Mouse (Mus musculus) C2C12 (cell line): ENCODE measurements around the gene Gja8.

ENCODE experiments used
- CTCF ChIP-seq: IDR thresholded peaks from one replicate; pipeline ENCODE4 v1.5.1; 2011; ENCODE audit not compliant: control insufficient read depth, insufficient read depth, insufficient read length
- MYOD1 ChIP-seq: IDR thresholded peaks from one replicate; pipeline ENCODE4 v1.6.1; 2011; ENCODE audit warnings: low read depth; ENCODE audit not compliant: control insufficient read depth, insufficient read length
- MYOG ChIP-seq: IDR thresholded peaks from one replicate; pipeline ENCODE4 v1.6.1; 2011; ENCODE audit not compliant: control insufficient read depth, insufficient read length; ENCODE audit errors: extremely low read depth
- USF1 ChIP-seq: IDR thresholded peaks from one replicate; pipeline ENCODE4 v1.6.1; 2011; ENCODE audit warnings: low read depth, mild to moderate bottlenecking, control low read depth, moderate library complexity

- TF ChIP-seq USF1 (no peak), CTCF (no peak), MYOD1 (no peak), MYOG (no peak)
Measured at GRCm38 (mm10) chr3:96905592-96905991, 20.2 kb downstream of the Gja8 start.
